Mouse (Mus musculus): ENCODE measurements at regions not wholly inside any gene's neighbourhood (a gene's known extent, or its start where the extent isn't known, plus 50 kb on each side); places are given as distances from the start of the nearest gene placed in this dataset.

GRCm38 (mm10) chr16:18705028-18705648 lies 71.5 kb upstream of the Cldn5 start:
- WGBS: 33% methylated on average over 9 of the region's 9 CpGs
- H3K27me3 ChIP-seq (ENCODE audit: control insufficient read depth, insufficient read depth, low read length): no peaks in the 10 kb centered on the region
- H3K9ac ChIP-seq (ENCODE audit: low read length): no peak overlapping the region
- H3K4me3 ChIP-seq (ENCODE audit: low read depth, low read length): no peak overlapping the region
- no peaks in the 10 kb centered on the region for H3K9me3 ChIP-seq (ENCODE audit: control insufficient read depth, low read length)
- no peaks in the 10 kb centered on the region; the same call in 1 of the 2 replicates for H3K4me1 ChIP-seq (ENCODE audit: control insufficient read depth, insufficient read depth, low read length)
- ATAC-seq (ENCODE audit: insufficient read depth, low FRiP score, low TSS enrichment) (no peak), DNase-seq (ENCODE audit: low spot score) (no peak)
- no peaks in the 10 kb centered on the region for H3K36me3 ChIP-seq (ENCODE audit: control insufficient read depth, insufficient read depth, low read length)
- no peak overlapping the region for H3K27ac ChIP-seq (ENCODE audit: low read depth, low read length)
- H3K4me2 ChIP-seq (ENCODE audit: low read depth): no peak overlapping the region

- no peak overlapping the region for H3K9ac ChIP-seq (ENCODE audit: low read length)
- no peaks in the 10 kb centered on the region for H3K4me1 ChIP-seq (ENCODE audit: control insufficient read depth, insufficient read depth, low read length)
- 83% methylated on average over 1 of the region's 1 CpGs for WGBS
- ATAC-seq (ENCODE audit: insufficient read depth, low FRiP score, low TSS enrichment) (no peak), DNase-seq (ENCODE audit: low spot score) (no peak)
- no peak overlapping the region for H3K27ac ChIP-seq (ENCODE audit: low read depth, low read length)
- H3K9me3 ChIP-seq (ENCODE audit: control insufficient read depth, low read length): no peaks in the 10 kb centered on the region
- no peak overlapping the region for H3K4me3 ChIP-seq (ENCODE audit: low read depth, low read length)
- H3K27me3 ChIP-seq (ENCODE audit: control insufficient read depth, insufficient read depth, low read length): no peaks in the 10 kb centered on the region
- H3K36me3 ChIP-seq (ENCODE audit: control insufficient read depth, insufficient read depth, low read length): no peaks in the 10 kb centered on the region
- H3K4me2 ChIP-seq (ENCODE audit: low read depth): no peak overlapping the region
Observed at GRCm38 (mm10) chr16:18711637-18712125, 65.0 kb upstream of the Cldn5 start.

- H3K27ac ChIP-seq (ENCODE audit: low read depth, low read length): no peak overlapping the region
- H3K36me3 ChIP-seq (ENCODE audit: control insufficient read depth, insufficient read depth, low read length): no peaks in the 10 kb centered on the region
- H3K9ac ChIP-seq (ENCODE audit: low read length): no peak overlapping the region
- DNase-seq (ENCODE audit: low spot score) (no peak), ATAC-seq (ENCODE audit: insufficient read depth, low FRiP score, low TSS enrichment) (no peak)
- H3K27me3 ChIP-seq (ENCODE audit: control insufficient read depth, insufficient read depth, low read length): no peaks in the 10 kb centered on the region
- no peaks in the 10 kb centered on the region for H3K4me1 ChIP-seq (ENCODE audit: control insufficient read depth, insufficient read depth, low read length)
- no peak overlapping the region for H3K4me3 ChIP-seq (ENCODE audit: low read depth, low read length)
- H3K4me2 ChIP-seq (ENCODE audit: low read depth): no peak overlapping the region
- no peaks in the 10 kb centered on the region for H3K9me3 ChIP-seq (ENCODE audit: control insufficient read depth, low read length)
- WGBS: 78% methylated on average over 5 of the region's 5 CpGs
Observed at GRCm38 (mm10) chr16:18713017-18713416, 63.6 kb upstream of the Cldn5 start.

- no peak overlapping the region for H3K9ac ChIP-seq (ENCODE audit: low read length)
Observed at GRCm38 (mm10) chr16:18715381-18715780, 61.3 kb upstream of the Cldn5 start.

GRCm38 (mm10) chr16:18718040-18718439 lies 58.6 kb upstream of the Cldn5 start:
- 71% methylated on average over 2 of the region's 2 CpGs for WGBS
- no peaks in the 10 kb centered on the region for H3K4me1 ChIP-seq (ENCODE audit: control insufficient read depth, insufficient read depth, low read length)

More at GRCm38 (mm10) chr16:18715381-18715780, 61.3 kb upstream of the Cldn5 start:
- DNase-seq (ENCODE audit: low spot score) (no peak), ATAC-seq (ENCODE audit: insufficient read depth, low FRiP score, low TSS enrichment) (no peak)
- Histone ChIP-seq H3K27ac (ENCODE audit: low read depth, low read length) (no peak overlapping the region), H3K9me3 (ENCODE audit: control insufficient read depth, low read length) (no peaks in the 10 kb centered on the region), H3K36me3 (ENCODE audit: control insufficient read depth, insufficient read depth, low read length) (no peaks in the 10 kb centered on the region), H3K4me2 (ENCODE audit: low read depth) (no peak overlapping the region), H3K4me3 (ENCODE audit: low read depth, low read length) (no peak overlapping the region), H3K4me1 (ENCODE audit: control insufficient read depth, insufficient read depth, low read length) (no peaks in the 10 kb centered on the region), H3K27me3 (ENCODE audit: control insufficient read depth, insufficient read depth, low read length) (no peaks in the 10 kb centered on the region)
- 67% methylated on average over 3 of the region's 3 CpGs for WGBS

GRCm38 (mm10) chr16:18720433-18721233 lies 56.0 kb upstream of the Cldn5 start:
- Histone ChIP-seq H3K27ac (ENCODE audit: low read depth, low read length) (no peak overlapping the region), H3K36me3 (ENCODE audit: control insufficient read depth, insufficient read depth, low read length) (no peaks in the 10 kb centered on the region), H3K9ac (ENCODE audit: low read length) (no peak overlapping the region), H3K4me3 (ENCODE audit: low read depth, low read length) (no peak overlapping the region), H3K4me1 (ENCODE audit: control insufficient read depth, insufficient read depth, low read length) (no peaks in the 10 kb centered on the region), H3K9me3 (ENCODE audit: control insufficient read depth, low read length) (no peaks in the 10 kb centered on the region), H3K4me2 (ENCODE audit: low read depth) (no peak overlapping the region), H3K27me3 (ENCODE audit: control insufficient read depth, insufficient read depth, low read length) (no peaks in the 10 kb centered on the region)
- ATAC-seq (ENCODE audit: insufficient read depth, low FRiP score, low TSS enrichment) (no peak), DNase-seq (ENCODE audit: low spot score) (no peak)
- 70% methylated on average over 13 of the region's 13 CpGs for WGBS

More at GRCm38 (mm10) chr16:18718040-18718439, 58.6 kb upstream of the Cldn5 start:
- ATAC-seq (ENCODE audit: insufficient read depth, low FRiP score, low TSS enrichment) (no peak), DNase-seq (ENCODE audit: low spot score) (no peak)
- Histone ChIP-seq H3K9me3 (ENCODE audit: control insufficient read depth, low read length) (no peaks in the 10 kb centered on the region), H3K27ac (ENCODE audit: low read depth, low read length) (no peak overlapping the region), H3K4me3 (ENCODE audit: low read depth, low read length) (no peak overlapping the region), H3K4me2 (ENCODE audit: low read depth) (no peak overlapping the region), H3K27me3 (ENCODE audit: control insufficient read depth, insufficient read depth, low read length) (no peaks in the 10 kb centered on the region), H3K9ac (ENCODE audit: low read length) (no peak overlapping the region), H3K36me3 (ENCODE audit: control insufficient read depth, insufficient read depth, low read length) (no peaks in the 10 kb centered on the region)

- ATAC-seq (ENCODE audit: insufficient read depth, low FRiP score, low TSS enrichment): no peak
- 91% methylated on average over 3 of the region's 3 CpGs for WGBS
Observed at GRCm38 (mm10) chr16:18723186-18723843, 53.3 kb upstream of the Cldn5 start.

GRCm38 (mm10) chr16:18723874-18724273 lies 52.8 kb upstream of the Cldn5 start:
- ATAC-seq (ENCODE audit: insufficient read depth, low FRiP score, low TSS enrichment): no peak
- Histone ChIP-seq H3K36me3 (ENCODE audit: control insufficient read depth, insufficient read depth, low read length) (no peaks in the 10 kb centered on the region), H3K9me3 (ENCODE audit: control insufficient read depth, low read length) (no peaks in the 10 kb centered on the region), H3K4me3 (ENCODE audit: low read depth, low read length) (no peak overlapping the region), H3K27me3 (ENCODE audit: control insufficient read depth, insufficient read depth, low read length) (no peaks in the 10 kb centered on the region), H3K9ac (ENCODE audit: low read length) (no peak overlapping the region), H3K27ac (ENCODE audit: low read depth, low read length) (no peak overlapping the region), H3K4me1 (ENCODE audit: control insufficient read depth, insufficient read depth, low read length) (no peaks in the 10 kb centered on the region), H3K4me2 (ENCODE audit: low read depth) (no peak overlapping the region)
- DNase-seq (ENCODE audit: low spot score): no peak
- WGBS: 46% methylated on average over 3 of the region's 3 CpGs

More at GRCm38 (mm10) chr16:18723186-18723843, 53.3 kb upstream of the Cldn5 start:
- Histone ChIP-seq H3K4me3 (ENCODE audit: low read depth, low read length) (no peak overlapping the region), H3K27ac (ENCODE audit: low read depth, low read length) (no peak overlapping the region), H3K4me2 (ENCODE audit: low read depth) (no peak overlapping the region), H3K9me3 (ENCODE audit: control insufficient read depth, low read length) (no peaks in the 10 kb centered on the region), H3K27me3 (ENCODE audit: control insufficient read depth, insufficient read depth, low read length) (no peaks in the 10 kb centered on the region), H3K9ac (ENCODE audit: low read length) (no peak overlapping the region), H3K36me3 (ENCODE audit: control insufficient read depth, insufficient read depth, low read length) (no peaks in the 10 kb centered on the region), H3K4me1 (ENCODE audit: control insufficient read depth, insufficient read depth, low read length) (no peaks in the 10 kb centered on the region)
- DNase-seq (ENCODE audit: low spot score): no peak
